Mouse (Mus musculus) heart, postnatal 14 days (tissue): Measurements from ENCODE around the gene Rnf114. TPM values are rescaled to one million over a fixed set of nuclear protein-coding genes. Genes with fewer than 3 reads are reported as not detected.

Experiments used
- DNase-seq, 2 experiments: peaks; one replicate each; pipeline ENCODE4 v3.0.0; 2021 to 2022
- intact Hi-C: fragments of 180-260 bp; cut with DNase I; formaldehyde crosslinking; loops from one replicate; pipeline ENCODE4 v1.15.1; 2025
- long read RNA-seq, 2 experiments: library from polyadenylated mRNA; stranded (forward); transcript quantifications; one replicate each; pipeline ENCODE4 v2.0.0; 2021
- total RNA-seq, 2 experiments: library from RNA; stranded (reverse); gene quantifications; 2 replicates each; pipeline ENCODE4 v1.2.3; 2021

The Rnf114 gene
- total RNA-seq: 10 to 100 TPM; 50.7 to 52.1 TPM
- long read RNA-seq, experiment 1, transcript Rnf114-201 (6 exons, 2,502 nt): major isoform, 149 of 191 reads
- long read RNA-seq, experiment 1, partial matches to known transcripts: 26 of 191 reads
- long read RNA-seq, experiment 1, other reads (novel, unspliced or antisense): 12 of 191 reads
- long read RNA-seq, experiment 2, transcript Rnf114-201 (6 exons, 2,502 nt): major isoform, 76 of 96 reads
- long read RNA-seq, experiment 2, partial matches to known transcripts: 11 of 96 reads
- long read RNA-seq, experiment 2, other reads (novel, unspliced or antisense): 6 of 96 reads

- DNase-seq: peak; percentile 52 to 55
- intact Hi-C loops: no loop called here
These were observed at the start of gene Rnf114 for GRCm38 (mm10) chr2:167491757-167492708. Rnf114 (plus strand) TSS chr2:167492645.

- intact Hi-C loops: no loop called here
- DNase-seq: no peak
These were observed 48.8 kb upstream of the Rnf114 start for GRCm38 (mm10) chr2:167443411-167444193.

GRCm38 (mm10) chr2:167445911-167446780, 46.3 kb upstream of the Rnf114 start:
- DNase-seq: no peak
- intact Hi-C loops: no loop called here

GRCm38 (mm10) chr2:167447207-167447606, 45.2 kb upstream of the Rnf114 start:
- intact Hi-C loops: no loop called here
- DNase-seq: no peak

GRCm38 (mm10) chr2:167447629-167448028, 44.8 kb upstream of the Rnf114 start:
- intact Hi-C loops: no loop called here

GRCm38 (mm10) chr2:167449331-167450275, 42.8 kb upstream of the Rnf114 start:
- DNase-seq: no peak
- intact Hi-C loops: no loop called here

More at GRCm38 (mm10) chr2:167447629-167448028, 44.8 kb upstream of the Rnf114 start:
- DNase-seq: no peak

- intact Hi-C loops: no loop called here
- no peak for DNase-seq
These were observed 41.8 kb upstream of the Rnf114 start for GRCm38 (mm10) chr2:167450647-167451046.

- intact Hi-C loops: no loop called here
- peak in 1 of 2 experiments; percentile 35 for DNase-seq
These were observed 38.6 kb upstream of the Rnf114 start for GRCm38 (mm10) chr2:167453814-167454213.

- intact Hi-C loops: no loop called here
- DNase-seq: no peak
These were observed 36.0 kb upstream of the Rnf114 start for GRCm38 (mm10) chr2:167456361-167457020.

GRCm38 (mm10) chr2:167457213-167457612, 35.2 kb upstream of the Rnf114 start:
- intact Hi-C loops: no loop called here
- DNase-seq: no peak

- no peak for DNase-seq
- intact Hi-C loops: no loop called here
These were observed 33.9 kb upstream of the Rnf114 start for GRCm38 (mm10) chr2:167458548-167458947.

GRCm38 (mm10) chr2:167459071-167459865, 33.2 kb upstream of the Rnf114 start:
- DNase-seq: no peak
- intact Hi-C loops: no loop called here

- DNase-seq: peak; percentile 71 to 83
- intact Hi-C loops: loop anchor here (2.0 to 5.0 kb wide), 3 partner anchors 41 to 241 kb away; partner anchors contain the start of gene Slc9a8
These were observed 29.5 kb upstream of the Rnf114 start for GRCm38 (mm10) chr2:167462954-167463353.

GRCm38 (mm10) chr2:167463802-167464201, 28.6 kb upstream of the Rnf114 start:
- intact Hi-C loops: loop anchor here (2.0 to 5.0 kb wide), 3 partner anchors 42 to 242 kb away; partner anchors contain the start of gene Slc9a8

GRCm38 (mm10) chr2:167465951-167466350, 26.5 kb upstream of the Rnf114 start:
- intact Hi-C loops: no loop called here
- no peak for DNase-seq

More at GRCm38 (mm10) chr2:167463802-167464201, 28.6 kb upstream of the Rnf114 start:
- DNase-seq: no peak

- intact Hi-C loops: no loop called here
- DNase-seq: no peak
These were observed 25.2 kb upstream of the Rnf114 start for GRCm38 (mm10) chr2:167467214-167467613.

GRCm38 (mm10) chr2:167468444-167468843, 24.0 kb upstream of the Rnf114 start:
- intact Hi-C loops: no loop called here
- no peak for DNase-seq
